Mouse (Mus musculus): ENCODE data around the gene Foxred2.

DNA sequence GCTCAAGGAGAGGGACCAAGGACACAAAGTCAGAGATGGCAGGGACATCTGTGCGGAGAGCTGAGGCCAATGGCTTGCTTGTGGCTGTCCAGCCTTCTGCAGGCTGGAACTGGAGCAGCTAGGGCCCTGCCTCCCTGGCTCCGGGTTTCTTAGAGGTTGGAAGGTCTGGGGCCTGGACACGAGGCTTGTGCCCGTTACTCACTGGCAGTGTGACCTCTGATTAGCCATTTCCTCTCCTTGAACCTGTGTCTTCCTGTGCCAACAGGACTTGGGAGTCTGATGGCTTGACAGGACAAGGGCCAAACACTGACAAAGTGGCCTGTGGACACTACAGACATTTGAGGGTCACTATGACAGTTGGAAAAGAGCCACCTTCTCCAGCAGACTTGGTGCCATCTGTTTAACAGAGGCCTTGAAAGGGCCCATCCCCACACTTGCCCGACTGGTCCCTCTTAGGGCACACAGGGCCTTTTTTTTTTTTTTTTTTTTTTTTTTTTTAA, 24.7 kb upstream of the Foxred2 start:
- TF ChIP-seq CTCF (IDR thresholded peaks at IDR 0.05) = no peak
- no peak for TF ChIP-seq EP300 (IDR thresholded peaks at IDR 0.05)
